Mouse (Mus musculus) limb, embryonic 11.5 days (tissue): ENCODE data around the gene Ptcra. TPM values are rescaled to one million over a fixed set of nuclear protein-coding genes. Genes with fewer than 3 reads are reported as not detected.

Source experiments
- ATAC-seq: fragments of 200-750 bp; cut with Nextera tagmentation; 2 replicates; pipeline ENCODE4 v1.8.0; 2017; ENCODE audit warnings: low read depth; ENCODE audit not compliant: insufficient number of reproducible peaks, low FRiP score, low TSS enrichment
- DNase-seq: peaks from one replicate; pipeline ENCODE4 v3.0.0-alpha.2; 2015; ENCODE audit warnings: low spot score
- H3K27ac ChIP-seq: fragments of 300-500 bp; sonication (generic); replicated peaks from 2 replicates; pipeline ENCODE4 v1.5.1; 2014; ENCODE audit warnings: low read depth, mild to moderate bottlenecking, low read length
- H3K27me3 ChIP-seq: fragments of 300-500 bp; sonication (generic); 2 replicates; pipeline ENCODE4 v1.6.1; 2014; ENCODE audit warnings: mild to moderate bottlenecking, low read length, mixed read lengths; ENCODE audit not compliant: control insufficient read depth, insufficient read depth
- H3K36me3 ChIP-seq: fragments of 300-500 bp; sonication (generic); 2 replicates; pipeline ENCODE4 v1.6.1; 2014; ENCODE audit warnings: mild to moderate bottlenecking, low read length, moderate library complexity, mixed read lengths; ENCODE audit not compliant: control insufficient read depth, insufficient read depth
- H3K4me1 ChIP-seq: fragments of 300-500 bp; sonication (generic); 2 replicates; pipeline ENCODE4 v1.6.1; 2014; ENCODE audit warnings: low read length, mixed read lengths; ENCODE audit not compliant: control insufficient read depth, insufficient read depth
- H3K4me2 ChIP-seq: fragments of 300-500 bp; sonication (generic); 2 replicates; pipeline ENCODE4 v1.6.1; 2014; ENCODE audit warnings: low read depth, mild to moderate bottlenecking, moderate library complexity; ENCODE audit not compliant: severe bottlenecking
- H3K4me3 ChIP-seq: fragments of 300-500 bp; sonication (generic); 2 replicates; pipeline ENCODE4 v1.5.1; 2014; ENCODE audit warnings: low read depth, low read length
- H3K9ac ChIP-seq: fragments of 300-500 bp; sonication (generic); 2 replicates; pipeline ENCODE4 v1.6.1; 2014; ENCODE audit warnings: mild to moderate bottlenecking, low read length
- H3K9me3 ChIP-seq: fragments of 300-500 bp; sonication (generic); 2 replicates; pipeline ENCODE4 v1.6.1; 2016; ENCODE audit warnings: low read length; ENCODE audit not compliant: control insufficient read depth
- WGBS: fragments of 180-500 bp; shearing (Covaris S2); extraction: QIAGEN DNeasy Blood & Tissue Kit; methylation state at CpG from one replicate; pipeline ENCODE4 v1.1.7; 2014; 5-methylcytosine and 5-hydroxymethylcytosine counted together
- polyA plus RNA-seq: library from polyadenylated mRNA; unstranded; fragments of >200 nt; fragmentation: Nextera tagmentation; extraction: Ambion mirVana; gene quantifications from 2 replicates; pipeline ENCODE4 v1.2.1, GENCODE M21; 2014

Ptcra gene
- polyA plus RNA-seq, 1 experiment from 2014 or later: 0.91 TPM

DNA sequence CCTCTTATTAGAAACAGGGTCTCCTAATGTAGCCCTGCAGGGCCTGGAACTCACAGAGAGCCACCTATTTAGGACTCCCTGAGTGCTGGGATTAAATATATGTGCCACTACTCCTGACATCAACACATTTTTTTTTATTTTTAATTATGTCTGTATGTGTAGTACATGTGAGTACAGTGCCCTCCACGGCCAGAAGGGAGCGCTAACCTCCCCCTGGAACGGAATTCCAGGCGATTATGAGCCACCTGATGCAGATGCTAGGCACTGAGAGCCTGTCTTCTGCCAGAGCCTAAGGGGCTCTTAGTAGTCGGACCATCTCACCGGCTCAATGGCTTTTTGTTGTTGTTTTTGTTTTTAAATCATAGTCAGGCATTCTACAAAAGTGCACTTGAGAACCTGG is 35.5 kb downstream of the Ptcra start:
- H3K9me3 ChIP-seq: no peaks in the 10 kb centered on the region
- no peak overlapping the region for H3K4me2 ChIP-seq
- H3K4me3 ChIP-seq: no peak overlapping the region
- H3K4me1 ChIP-seq: 0 out of 2 replicates have a peak, but pooled peaks cover 6% of the 10 kb centered on the region
- peak; percentile 60 for DNase-seq
- peaks cover 2% of the 10 kb centered on the region; the same call in 1 of the 2 replicates for H3K36me3 ChIP-seq
- 39% methylated on average over 6 of the region's 6 CpGs for WGBS
- peaks cover 12% of the 10 kb centered on the region for H3K27me3 ChIP-seq
- ATAC-seq: no peak
- no peak overlapping the region for H3K27ac ChIP-seq
- no peak overlapping the region for H3K9ac ChIP-seq

DNA sequence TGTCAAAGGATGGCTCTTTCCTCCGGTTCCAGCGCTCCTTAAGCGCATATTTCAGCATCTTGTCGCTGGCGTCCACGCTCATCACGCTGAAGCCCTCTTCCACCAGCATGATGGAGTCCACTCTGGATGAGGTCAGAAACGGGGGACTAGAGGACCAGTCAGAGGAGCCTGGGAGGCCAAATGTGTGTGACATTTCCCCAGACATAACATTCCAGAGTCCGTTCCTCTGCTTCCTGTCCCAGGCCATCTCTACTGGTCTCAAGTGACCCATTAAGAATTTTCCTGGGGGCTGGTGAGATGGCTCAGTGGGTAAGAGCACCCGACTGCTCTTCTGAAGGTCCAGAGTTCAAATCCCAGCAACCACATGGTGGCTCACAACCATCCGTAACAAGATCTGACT is 36.2 kb downstream of the Ptcra start:
- Histone ChIP-seq H3K36me3 (peaks cover 2% of the 10 kb centered on the region; the same call in 1 of the 2 replicates), H3K27me3 (peaks cover 12% of the 10 kb centered on the region), H3K4me2 (no peak overlapping the region), H3K27ac (no peak overlapping the region), H3K4me1 (0 out of 2 replicates have a peak, but pooled peaks cover 6% of the 10 kb centered on the region), H3K9me3 (no peaks in the 10 kb centered on the region), H3K4me3 (no peak overlapping the region), H3K9ac (no peak overlapping the region)
- ATAC-seq (no peak), DNase-seq (no peak)
- 91% methylated on average over 11 of the region's 11 CpGs for WGBS

DNA sequence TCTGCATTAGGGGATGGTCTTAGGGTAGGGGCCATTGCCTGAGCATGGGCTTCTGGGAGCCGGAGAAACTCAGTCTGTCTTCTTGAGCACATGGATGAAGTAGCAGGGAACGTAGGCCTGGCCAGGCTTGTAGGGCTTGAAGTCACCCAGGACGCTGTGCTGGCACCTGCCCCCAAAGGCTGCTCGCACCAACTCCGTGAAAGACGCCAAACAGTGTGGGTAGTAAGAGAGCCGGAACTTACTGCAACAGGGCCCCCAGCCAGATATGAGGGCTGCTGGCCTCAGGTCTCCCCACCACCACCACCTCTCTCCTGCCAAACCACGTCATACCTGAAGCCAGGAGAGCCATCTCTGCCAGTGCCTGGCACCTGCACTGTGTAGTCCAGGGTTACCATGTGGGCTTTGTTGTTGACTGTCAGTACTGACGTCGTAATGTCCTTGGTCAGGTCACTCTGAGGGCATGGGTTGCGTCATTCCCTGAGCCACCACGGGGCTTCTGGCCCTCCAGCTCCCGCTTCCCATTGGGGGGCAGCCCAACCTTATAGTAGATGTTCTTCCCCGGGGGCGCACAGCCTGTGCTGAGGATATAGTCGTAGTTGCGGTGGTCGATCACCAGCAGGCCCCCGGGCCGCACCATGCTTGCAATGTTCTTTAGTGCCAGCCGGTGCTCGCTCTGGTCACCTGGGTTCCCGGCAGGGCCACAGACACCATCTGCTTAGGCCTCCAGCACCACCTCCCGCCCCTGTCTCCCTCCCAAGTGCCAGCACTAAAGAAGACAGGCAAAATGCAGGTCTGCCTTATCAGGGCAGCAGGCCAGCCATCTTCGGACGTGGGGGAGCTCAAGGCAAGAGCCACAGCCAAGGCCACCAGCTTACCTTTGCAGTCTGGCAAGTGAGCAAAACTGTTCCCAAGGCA is 37.5 kb downstream of the Ptcra start:
- DNase-seq (no peak), ATAC-seq (no peak)
- H3K36me3 ChIP-seq: peaks cover 2% of the 10 kb centered on the region; the same call in 1 of the 2 replicates
- H3K4me1 ChIP-seq: 0 out of 2 replicates have a peak, but pooled peaks cover 6% of the 10 kb centered on the region
- peaks cover 12% of the 10 kb centered on the region for H3K27me3 ChIP-seq
- no peak overlapping the region for H3K4me2 ChIP-seq
- H3K4me3 ChIP-seq: no peak overlapping the region
- no peak overlapping the region for H3K9ac ChIP-seq
- no peak overlapping the region for H3K27ac ChIP-seq
- WGBS: 92% methylated on average over 26 of the region's 26 CpGs
- H3K9me3 ChIP-seq: no peaks in the 10 kb centered on the region

DNA sequence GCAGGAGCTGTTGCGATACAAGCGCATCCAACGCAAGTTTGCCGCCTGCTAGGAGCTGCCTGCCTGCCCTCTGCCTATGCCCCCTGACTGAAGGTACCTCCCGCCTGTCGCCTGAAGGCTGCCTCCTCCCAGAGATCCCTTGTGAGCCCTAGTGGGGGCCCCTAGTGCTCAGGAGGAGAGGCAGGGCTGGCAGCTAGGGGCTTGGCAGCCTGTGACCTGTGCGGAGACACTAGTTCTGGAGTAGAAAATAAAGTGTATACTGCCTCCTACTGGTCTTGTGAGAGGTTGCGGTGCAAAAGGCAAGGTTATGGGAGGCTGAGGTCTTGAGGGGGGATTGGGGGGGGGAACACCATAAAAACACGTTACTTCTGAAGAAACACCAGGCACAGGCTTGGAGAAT is 38.2 kb downstream of the Ptcra start:
- peak; percentile 68 for DNase-seq
- peaks cover 2% of the 10 kb centered on the region; the same call in 1 of the 2 replicates for H3K36me3 ChIP-seq

DNA sequence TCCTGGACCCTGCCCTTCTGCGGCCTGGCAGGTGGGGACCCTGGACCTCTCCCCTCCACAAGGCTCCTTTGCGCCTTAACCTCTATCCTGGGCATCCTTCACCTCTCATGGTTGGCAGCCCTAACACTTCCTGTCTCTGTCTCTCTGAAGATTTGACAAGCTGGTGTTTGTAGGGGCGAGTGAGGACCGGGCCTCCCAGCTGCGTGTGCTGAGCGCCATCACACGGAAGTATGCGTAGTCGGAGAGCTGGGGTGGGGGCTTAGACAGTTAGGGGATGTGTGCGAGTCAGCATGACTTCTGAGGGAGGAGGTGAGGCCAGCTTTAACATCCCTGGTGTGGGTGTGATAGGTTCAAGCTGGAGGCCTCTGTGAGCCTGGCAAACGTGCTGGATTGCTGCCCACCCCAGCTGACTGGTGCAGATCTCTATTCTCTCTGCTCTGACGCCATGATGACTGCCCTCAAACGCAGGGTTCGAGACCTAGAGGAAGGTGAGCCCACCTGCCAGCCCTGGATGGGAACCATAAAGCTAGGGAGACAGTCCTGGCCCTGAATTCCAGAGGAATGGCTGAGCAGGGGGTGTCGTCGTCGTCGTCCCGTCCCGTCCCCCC is 38.9 kb downstream of the Ptcra start:
- WGBS: 77% methylated on average over 20 of the region's 20 CpGs
- no peak for DNase-seq
- peaks cover 2% of the 10 kb centered on the region; the same call in 1 of the 2 replicates for H3K36me3 ChIP-seq
- H3K4me2 ChIP-seq: no peak overlapping the region
- H3K27me3 ChIP-seq: peaks cover 12% of the 10 kb centered on the region
- 0 out of 2 replicates have a peak, but pooled peaks cover 6% of the 10 kb centered on the region for H3K4me1 ChIP-seq
- H3K9ac ChIP-seq: no peak overlapping the region
- ATAC-seq: no peak
- H3K4me3 ChIP-seq: no peak overlapping the region
- no peaks in the 10 kb centered on the region for H3K9me3 ChIP-seq
- no peak overlapping the region for H3K27ac ChIP-seq

More for the DNA sequence above, 38.2 kb downstream of the Ptcra start:
- Histone ChIP-seq H3K9me3 (no peaks in the 10 kb centered on the region), H3K4me1 (0 out of 2 replicates have a peak, but pooled peaks cover 6% of the 10 kb centered on the region), H3K27ac (no peak overlapping the region), H3K4me2 (no peak overlapping the region), H3K4me3 (no peak overlapping the region), H3K9ac (no peak overlapping the region), H3K27me3 (peaks cover 12% of the 10 kb centered on the region)
- WGBS: 51% methylated on average over 9 of the region's 9 CpGs
- no peak for ATAC-seq

DNA sequence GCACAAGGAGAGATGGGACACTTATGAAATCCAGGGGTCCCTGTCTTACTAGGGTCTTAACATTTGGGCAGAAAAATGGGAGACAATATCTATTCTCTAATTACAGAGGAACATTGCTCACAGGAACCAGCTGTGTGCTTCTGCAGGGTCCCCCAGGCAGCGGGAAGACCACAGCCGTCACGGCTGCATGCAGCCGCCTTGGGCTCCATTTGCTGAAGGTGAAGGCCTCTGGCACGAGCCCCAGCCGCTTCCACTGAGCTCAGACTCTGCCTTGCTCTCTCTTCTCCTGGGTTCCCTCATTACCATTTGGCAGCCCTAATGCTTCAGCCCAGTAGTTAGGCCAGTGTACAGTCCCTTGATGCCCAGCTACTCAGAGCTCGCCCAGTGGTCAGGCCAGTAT is 42.4 kb downstream of the Ptcra start:
- Histone ChIP-seq H3K9ac (no peak overlapping the region), H3K9me3 (no peaks in the 10 kb centered on the region), H3K27me3 (no peaks in the 10 kb centered on the region), H3K4me1 (0 out of 2 replicates have a peak, but pooled peaks cover 2% of the 10 kb centered on the region), H3K4me2 (no peak overlapping the region), H3K36me3 (no peaks in the 10 kb centered on the region; the same call in 1 of the 2 replicates), H3K4me3 (no peak overlapping the region), H3K27ac (no peak overlapping the region)
- WGBS: 79% methylated on average over 7 of the region's 7 CpGs
- ATAC-seq (no peak), DNase-seq (no peak)

DNA sequence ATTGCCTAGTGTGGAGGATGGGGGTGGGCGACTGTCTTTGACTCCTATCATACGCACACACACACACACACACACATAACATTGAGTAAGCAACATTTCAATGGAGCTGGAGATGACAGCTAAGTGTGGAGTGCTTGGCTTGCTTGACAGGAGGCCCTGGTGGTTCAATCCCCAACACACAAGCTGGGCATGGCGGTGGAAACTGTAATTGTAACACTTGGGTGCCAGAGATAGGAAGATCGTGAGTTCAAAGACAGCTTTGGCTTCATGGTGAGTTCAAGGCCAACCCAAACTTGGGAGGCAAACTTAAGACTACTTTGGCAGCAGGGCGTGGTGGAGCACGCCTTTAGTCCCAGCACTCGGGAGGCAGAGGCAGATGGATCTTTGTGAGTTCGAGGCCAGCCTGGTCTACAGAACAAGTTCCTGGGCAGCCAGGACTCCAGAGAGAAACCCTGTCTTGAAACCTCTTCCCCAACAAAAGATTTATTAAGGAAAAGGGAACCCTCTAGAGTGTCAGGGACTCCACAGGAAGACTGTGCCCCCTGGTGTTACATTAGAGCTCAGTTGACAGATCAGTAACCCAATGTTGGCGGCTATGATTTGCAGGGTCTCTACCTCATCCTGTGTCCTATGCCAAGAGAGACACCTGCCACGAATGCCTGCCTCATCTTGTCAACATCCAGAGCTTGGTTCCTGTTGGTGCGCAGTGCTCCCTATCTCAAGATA is 48.6 kb downstream of the Ptcra start:
- ATAC-seq: no peak
- Histone ChIP-seq H3K4me2 (no peak overlapping the region), H3K4me3 (no peak overlapping the region), H3K9me3 (no peaks in the 10 kb centered on the region), H3K27ac (no peak overlapping the region), H3K4me1 (peaks cover 8% of the 10 kb centered on the region; the same call in 1 of the 2 replicates), H3K27me3 (no peaks in the 10 kb centered on the region), H3K36me3 (peaks cover 11% of the 10 kb centered on the region), H3K9ac (no peak overlapping the region)
- DNase-seq: no peak
- 90% methylated on average over 11 of the region's 11 CpGs for WGBS

- Histone ChIP-seq H3K36me3 (peaks cover 11% of the 10 kb centered on the region), H3K9ac (no peak overlapping the region)
- WGBS: 92% methylated on average over 9 of the region's 9 CpGs
These were observed 49.7 kb downstream of the Ptcra start for GRCm38 (mm10) chr17:46713849-46714248.

More at GRCm38 (mm10) chr17:46713849-46714248, 49.7 kb downstream of the Ptcra start:
- no peak overlapping the region for H3K27ac ChIP-seq
- no peak overlapping the region for H3K4me3 ChIP-seq
- no peaks in the 10 kb centered on the region for H3K27me3 ChIP-seq
- no peak for DNase-seq
- H3K4me1 ChIP-seq: peaks cover 8% of the 10 kb centered on the region; the same call in 1 of the 2 replicates
- no peak for ATAC-seq
- no peaks in the 10 kb centered on the region for H3K9me3 ChIP-seq
- no peak overlapping the region for H3K4me2 ChIP-seq
